Mouse (Mus musculus) skeletal muscle tissue, adult 2 months (tissue): ENCODE data around the gene Thsd7a.

ENCODE experiments used
- DNase-seq: peaks from one replicate; pipeline ENCODE4 v3.0.0-alpha.2; 2012; ENCODE audit warnings: low read depth, low spot score

Gene Thsd7a

DNA sequence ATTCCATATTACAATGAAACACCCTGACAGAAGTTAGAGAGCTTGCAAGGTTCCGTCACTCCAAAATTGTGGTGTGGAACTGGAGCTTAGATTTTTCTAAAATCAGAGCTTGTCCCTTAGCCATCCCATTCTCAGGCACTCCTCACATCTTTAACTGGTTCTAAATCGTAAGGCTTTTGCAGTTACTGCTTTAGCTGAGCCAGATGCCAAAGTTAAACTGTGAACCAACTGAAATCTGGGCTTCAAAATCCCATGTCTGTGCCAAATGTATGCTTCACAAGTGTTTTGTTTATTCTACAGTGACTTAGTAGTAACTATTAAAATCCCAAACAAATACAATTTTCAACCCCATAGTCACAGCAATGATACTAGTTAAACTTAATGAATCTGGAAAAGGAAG, 242.3 kb downstream of the Thsd7a start:
- no peak for DNase-seq

DNA sequence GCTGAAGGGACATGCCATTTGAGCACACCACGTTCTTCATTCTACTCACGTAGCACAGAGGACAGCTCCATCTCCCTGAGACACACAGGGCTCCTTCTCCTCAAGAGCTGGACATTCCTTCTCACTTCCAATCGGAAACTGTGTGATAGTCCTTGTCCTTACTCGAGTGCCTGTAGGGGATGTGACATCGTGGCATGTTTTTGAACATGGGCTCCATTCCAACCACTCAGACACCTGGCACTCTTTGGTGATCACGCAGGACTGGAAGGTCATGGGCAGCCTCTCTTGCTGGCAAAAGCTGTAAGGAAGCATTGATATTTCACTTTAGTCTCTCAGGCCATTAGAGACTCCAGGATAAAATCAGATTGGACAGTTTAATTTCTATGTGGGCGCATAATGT, 245.3 kb downstream of the Thsd7a start:
- DNase-seq, result no peak

DNA sequence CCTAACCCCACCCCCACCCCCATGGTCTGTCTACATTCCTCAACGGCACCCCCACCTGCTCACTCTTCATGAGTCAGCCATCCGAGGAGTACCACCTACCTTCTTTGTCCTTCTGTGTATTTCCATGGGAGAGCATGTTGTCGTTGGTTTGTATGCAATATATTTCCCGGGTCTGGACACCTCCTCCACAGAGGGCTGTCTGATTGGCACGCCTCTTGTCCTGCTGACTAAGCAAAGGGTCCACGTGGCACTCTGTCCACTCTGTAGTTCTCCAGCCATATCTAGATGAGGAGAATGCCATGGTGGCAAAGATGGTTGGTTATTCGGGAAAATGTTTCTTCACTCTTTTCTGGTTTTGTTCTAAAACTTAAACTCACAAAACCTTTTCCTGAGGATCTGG, 248.3 kb downstream of the Thsd7a start:
- no peak for DNase-seq

DNA sequence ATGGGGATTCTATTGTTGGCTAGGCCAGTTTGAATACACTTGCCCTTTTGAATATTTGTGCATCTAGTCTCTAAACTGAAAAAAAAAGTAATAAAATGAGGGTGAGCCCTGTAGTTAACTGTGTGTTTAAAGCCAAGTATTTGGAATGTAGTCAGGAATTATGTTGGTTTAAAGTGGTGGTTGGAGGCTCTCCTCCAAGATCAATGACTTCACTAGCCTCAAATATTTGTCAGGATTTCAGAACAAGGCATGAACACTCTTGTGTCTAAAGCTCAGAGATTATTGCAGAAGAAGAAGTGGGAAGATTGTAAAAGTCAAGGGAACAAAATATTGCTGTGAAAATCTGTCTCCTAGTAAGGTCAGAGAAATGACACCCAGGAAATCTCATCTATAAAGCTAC, 249.3 kb downstream of the Thsd7a start:
- DNase-seq, result no peak

DNA sequence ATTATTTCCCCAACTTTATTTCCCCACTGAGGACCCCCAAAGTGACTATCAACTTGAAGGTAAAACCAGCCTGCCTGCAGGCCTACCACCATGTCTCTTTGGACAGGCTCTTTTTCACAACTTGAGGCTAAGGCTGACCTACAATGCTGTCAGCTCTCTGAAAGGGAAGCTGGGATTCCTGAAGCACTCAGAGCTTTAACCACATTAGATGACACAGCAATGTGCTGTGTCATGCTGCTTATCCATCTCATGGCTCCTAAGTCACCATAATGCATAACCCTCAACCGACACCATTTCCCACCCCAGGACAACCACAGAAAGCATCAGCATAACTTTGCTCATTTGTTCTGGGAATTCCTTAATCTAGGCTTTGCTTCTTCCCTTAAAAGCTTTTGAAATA, 255.6 kb downstream of the Thsd7a start:
- DNase-seq, result no peak

- no peak for DNase-seq
Measured at GRCm38 (mm10) chr6:12488882-12489281, 260.3 kb downstream of the Thsd7a start.

- no peak for DNase-seq
Measured at GRCm38 (mm10) chr6:12481527-12482163, 267.6 kb downstream of the Thsd7a start.

GRCm38 (mm10) chr6:12478359-12478758, 270.9 kb downstream of the Thsd7a start:
- no peak for DNase-seq

GRCm38 (mm10) chr6:12470935-12471334, 278.3 kb downstream of the Thsd7a start:
- peak; percentile 43 for DNase-seq

- DNase-seq, result no peak
Measured at GRCm38 (mm10) chr6:12467339-12468124, 281.7 kb downstream of the Thsd7a start.

- DNase-seq, result peak; percentile 65
Measured at GRCm38 (mm10) chr6:12458841-12459240, 290.4 kb downstream of the Thsd7a start.

- no peak for DNase-seq
Measured at GRCm38 (mm10) chr6:12457451-12457850, 291.8 kb downstream of the Thsd7a start.

DNA sequence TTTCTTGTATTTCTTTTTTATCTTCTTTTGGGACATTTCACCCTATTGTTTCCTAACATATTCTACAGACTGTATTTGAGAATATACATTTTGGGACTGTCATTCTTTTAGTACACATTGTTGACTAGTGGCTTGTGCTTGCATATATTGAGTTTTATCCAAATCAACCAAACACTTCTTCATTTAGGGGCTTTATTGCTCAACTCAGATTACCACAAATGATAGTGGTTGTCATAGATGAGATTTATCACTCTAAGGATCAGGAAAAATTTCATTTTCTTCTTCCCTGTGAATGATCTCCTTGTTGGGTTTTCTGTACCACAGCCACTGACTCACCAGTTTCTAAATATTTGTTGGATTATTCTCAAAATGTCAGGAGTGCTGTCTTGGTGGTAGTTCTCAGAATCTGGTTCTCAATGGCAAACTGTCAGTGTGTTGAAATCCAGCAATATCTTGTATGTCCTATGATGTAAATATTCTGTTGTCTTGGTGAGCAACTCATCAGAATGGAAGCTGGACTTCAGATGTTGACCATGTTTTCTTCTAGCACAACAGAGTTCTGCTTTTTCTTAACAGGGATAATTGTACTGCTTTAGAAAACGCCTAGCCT, 294.2 kb downstream of the Thsd7a start:
- DNase-seq, result no peak

DNA sequence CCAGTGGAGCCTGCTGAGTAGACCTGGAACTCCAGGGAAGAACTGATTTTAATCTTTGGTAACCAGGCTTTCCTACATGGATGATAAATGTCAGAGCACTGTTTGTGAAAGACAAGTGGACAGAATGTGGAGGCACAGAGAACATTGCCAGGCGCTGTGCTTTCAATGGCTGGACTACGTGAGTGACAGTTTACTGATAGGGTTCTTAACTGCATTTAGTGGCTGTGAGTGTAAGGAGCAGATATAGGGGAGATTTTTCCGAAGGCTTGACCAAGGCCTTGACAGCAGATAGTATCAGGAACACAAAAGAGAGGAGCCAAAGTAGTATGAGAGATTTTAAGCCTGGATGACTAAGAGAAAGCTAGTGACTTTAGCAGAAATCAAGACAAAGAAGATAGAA, 295.1 kb downstream of the Thsd7a start:
- no peak for DNase-seq

GRCm38 (mm10) chr6:12448851-12449250, 300.4 kb downstream of the Thsd7a start:
- DNase-seq, result peak; percentile 63

DNA sequence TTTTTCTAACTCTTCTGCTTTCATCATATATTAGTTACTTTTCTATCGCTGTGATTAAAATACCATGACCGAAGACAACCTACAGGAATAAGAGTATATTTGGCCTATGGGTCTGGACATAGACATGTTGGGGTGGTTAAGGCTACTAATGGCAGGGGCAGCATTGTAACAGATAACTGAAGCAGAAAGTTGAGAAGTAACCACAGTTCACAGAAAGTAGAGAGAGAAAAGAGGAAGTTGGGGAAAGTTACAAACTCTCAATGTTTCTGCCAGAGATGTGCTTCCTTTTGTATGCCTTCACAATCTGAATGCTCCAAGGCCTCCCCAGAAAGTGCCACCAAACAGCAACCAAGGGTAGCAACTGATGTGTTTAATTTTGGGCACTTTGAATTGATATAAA, 303.7 kb downstream of the Thsd7a start:
- no peak for DNase-seq

- DNase-seq, result no peak
Measured at GRCm38 (mm10) chr6:12439561-12439960, 309.6 kb downstream of the Thsd7a start.

DNA sequence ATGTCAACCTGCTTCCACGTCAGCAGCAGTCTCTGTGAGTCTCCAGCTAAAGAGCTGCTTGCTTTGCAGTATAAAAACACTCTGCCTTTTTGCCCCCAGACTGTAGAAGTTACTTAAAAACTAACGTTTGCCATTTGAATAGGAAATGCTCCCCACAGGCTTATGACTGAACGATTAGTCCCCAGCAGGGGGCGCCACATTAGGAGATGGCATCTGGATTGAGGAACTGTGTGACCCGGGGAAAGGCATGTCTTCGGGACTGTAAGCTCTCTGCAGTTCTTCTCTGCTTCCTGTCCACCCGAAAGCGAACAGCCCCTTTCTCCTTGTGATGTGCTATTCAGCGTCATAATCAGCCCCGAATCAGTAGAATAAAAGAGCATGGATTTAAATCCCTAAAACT, 330.1 kb downstream of the Thsd7a start:
- no peak for DNase-seq

GRCm38 (mm10) chr6:12416976-12417375, 332.2 kb downstream of the Thsd7a start:
- no peak for DNase-seq

- DNase-seq, result no peak
Measured at GRCm38 (mm10) chr6:12404441-12404840, 344.8 kb downstream of the Thsd7a start.

GRCm38 (mm10) chr6:12402996-12403395, 346.2 kb downstream of the Thsd7a start:
- DNase-seq, result no peak

DNA sequence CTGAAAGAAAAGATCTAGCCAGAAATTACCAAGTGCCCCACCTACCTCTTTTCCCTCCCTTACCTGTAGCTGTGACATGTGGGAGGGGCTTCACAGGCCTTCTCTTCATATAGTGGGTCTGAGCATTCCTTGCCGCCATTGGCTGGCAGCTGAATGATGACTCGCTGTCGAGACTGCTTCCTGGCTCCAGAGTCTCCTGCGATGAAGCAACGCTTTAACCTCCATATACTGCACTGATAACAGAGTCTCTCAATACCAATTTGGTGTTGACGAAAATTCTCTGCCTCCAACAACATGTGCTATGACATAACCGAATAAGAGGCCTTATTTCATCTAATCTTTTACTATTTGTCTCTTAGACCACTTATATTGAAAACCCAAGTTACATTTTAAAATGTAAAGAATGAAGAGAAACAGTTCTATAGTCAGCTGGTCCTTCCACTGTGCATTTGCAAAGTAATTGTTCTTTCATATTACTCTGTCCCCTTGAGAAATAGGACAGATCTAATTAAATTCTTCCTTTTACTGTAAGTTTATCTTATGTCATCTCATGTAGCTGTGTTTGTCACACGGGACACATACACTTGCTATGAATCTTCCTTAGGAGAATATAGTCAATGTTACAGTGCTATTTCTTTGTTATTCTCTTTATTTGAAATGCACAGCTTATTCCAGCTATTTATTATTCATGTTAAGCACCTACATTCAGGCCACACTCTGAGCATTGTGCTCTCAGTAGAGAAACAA, 351.3 kb downstream of the Thsd7a start:
- DNase-seq, result no peak
